Mouse (Mus musculus) hematopoietic multipotent progenitor cell, adult 10-12 weeks (in vitro differentiated cells): ENCODE measurements around the gene Col6a3. TPM values are rescaled to one million over a fixed set of nuclear protein-coding genes. Genes with fewer than 3 reads are reported as not detected.

Experiments
- polyA plus RNA-seq: library from polyadenylated mRNA; stranded (reverse); fragments of >175 nt; gene quantifications from 2 replicates; pipeline ENCODE4 v1.2.3, GENCODE M21; 2012; ENCODE audit warnings: low replicate concordance

The Col6a3 gene
- 0.01 and 0.12 TPM in 2 replicates for polyA plus RNA-seq

DNA sequence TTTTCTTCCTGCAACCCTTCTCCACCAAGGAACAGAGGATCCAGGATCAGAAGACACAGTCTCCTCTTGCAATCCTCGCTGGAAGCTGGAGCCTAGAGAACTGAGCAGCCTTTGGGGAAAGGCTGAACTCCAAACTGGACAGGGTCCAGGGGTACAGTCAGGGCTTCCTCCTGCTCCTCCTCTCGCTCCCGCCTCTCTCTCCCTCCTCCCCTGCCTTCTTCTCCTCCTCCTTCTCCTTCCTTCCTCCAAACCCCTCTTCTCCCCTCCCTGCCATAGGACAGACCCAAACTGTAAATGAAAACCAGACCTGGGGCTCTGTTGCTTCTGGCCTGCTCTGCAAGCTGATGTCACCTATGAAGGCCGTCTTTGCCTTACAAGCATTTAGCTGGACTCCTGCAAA is at the start of gene Col6a3:
Gene Col6a3 (minus strand): TSS at position 136 of the 400 bp plus-strand sequence.

Other genes with a start within 250 kb of the Col6a3 start
- 16.1 and 20.0 TPM in 2 replicates for gene Cops8, start 241.0 kb downstream of the Col6a3 start, polyA plus RNA-seq
- gene Mlph, start 71.1 kb upstream of the Col6a3 start, polyA plus RNA-seq, result not detected in 2 replicates
- not detected in 2 replicates for gene Prlh, start 109.1 kb upstream of the Col6a3 start, polyA plus RNA-seq
- 0.10 TPM in 1 of 2 replicates, not detected in the other for gene Rab17, start 125.7 kb upstream of the Col6a3 start, polyA plus RNA-seq
- gene Lrrfip1, start 154.8 kb upstream of the Col6a3 start, polyA plus RNA-seq, result 22.8 and 45.6 TPM in 2 replicates